ENCODE assay signal across 16 mouse cellular contexts in genomic region chr6:100537987-100538386, GRCm38 (mm10).
"Had no signal": no experiment of that assay in that cellular context is flagged by ENCODE, and none has a peak within 500 bp of the region (broad histone marks: within the 10 kb centered on the region; RNA-seq: fewer than 3 reads in every experiment).

No protein-coding gene starts in this region.

- DNase-seq: liver, postnatal 0 days; lung, adult 2 months; lung, postnatal 14 days; lung, postnatal 36 days; right cerebral cortex, postnatal 14 days; thymus, adult 18-20 months; thymus, postnatal 14 days; thymus, postnatal 36 days had no signal

- H3K4me1 ChIP-seq: megakaryocyte, embryonic 14.5 days had no signal

- H3K9me3 ChIP-seq: lung, embryonic 15.5 days; megakaryocyte, embryonic 14.5 days; midbrain, embryonic 13.5 days; midbrain, embryonic 15.5 days; neural tube, embryonic 12.5 days had no signal

- H3K27ac ChIP-seq: lung, embryonic 15.5 days; macrophage; midbrain, embryonic 13.5 days; midbrain, embryonic 15.5 days; neural tube, embryonic 12.5 days had no signal

- H3K4me3 ChIP-seq: lung, embryonic 15.5 days; megakaryocyte, embryonic 14.5 days; midbrain, embryonic 13.5 days; midbrain, embryonic 15.5 days; neural tube, embryonic 12.5 days had no signal

- H3K27me3 ChIP-seq: midbrain, embryonic 15.5 days had no signal

- H3K4me2 ChIP-seq: lung, embryonic 15.5 days; midbrain, embryonic 11.5 days; midbrain, embryonic 13.5 days; midbrain, embryonic 15.5 days; neural tube, embryonic 12.5 days had no signal

- ATAC-seq: liver, postnatal 0 days; lung, postnatal 0 days; midbrain, embryonic 13.5 days; midbrain, embryonic 15.5 days had no signal

- H3K9ac ChIP-seq: liver, postnatal 0 days; lung, embryonic 15.5 days; midbrain, embryonic 13.5 days; midbrain, embryonic 15.5 days; neural tube, embryonic 12.5 days had no signal

- H3K36me3 ChIP-seq: lung, embryonic 15.5 days; midbrain, embryonic 13.5 days; midbrain, embryonic 15.5 days; neural tube, embryonic 12.5 days had no signal
